Mouse (Mus musculus): Measurements from ENCODE around the gene Slc25a11.

Gene Slc25a11

DNA sequence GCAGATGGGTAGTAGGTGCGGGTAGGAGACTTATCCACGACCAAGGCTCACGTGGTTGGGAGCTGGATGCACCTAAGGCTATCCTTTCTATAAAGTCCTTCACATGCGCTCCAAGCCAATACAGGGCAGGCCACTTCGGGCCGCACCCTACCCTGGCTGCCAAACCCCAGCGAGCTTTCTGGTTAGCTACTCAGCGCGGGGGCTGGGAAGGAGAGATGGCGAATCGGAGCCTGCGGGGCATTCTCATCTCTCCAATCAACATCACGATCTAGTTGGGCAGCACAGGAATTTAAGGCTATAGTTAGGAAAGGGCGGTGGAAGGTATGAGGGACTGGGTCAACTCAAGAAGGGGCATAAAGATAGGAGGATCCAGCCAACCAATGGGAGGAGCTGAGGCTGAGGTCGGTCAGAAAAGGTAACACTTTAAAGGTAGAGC, 21.1 kb upstream of the Slc25a11 start:
- peak in 1 of 2 experiments; percentile 89 for DNase-seq (ENCODE audit: low spot score in 2 of 2)

DNA sequence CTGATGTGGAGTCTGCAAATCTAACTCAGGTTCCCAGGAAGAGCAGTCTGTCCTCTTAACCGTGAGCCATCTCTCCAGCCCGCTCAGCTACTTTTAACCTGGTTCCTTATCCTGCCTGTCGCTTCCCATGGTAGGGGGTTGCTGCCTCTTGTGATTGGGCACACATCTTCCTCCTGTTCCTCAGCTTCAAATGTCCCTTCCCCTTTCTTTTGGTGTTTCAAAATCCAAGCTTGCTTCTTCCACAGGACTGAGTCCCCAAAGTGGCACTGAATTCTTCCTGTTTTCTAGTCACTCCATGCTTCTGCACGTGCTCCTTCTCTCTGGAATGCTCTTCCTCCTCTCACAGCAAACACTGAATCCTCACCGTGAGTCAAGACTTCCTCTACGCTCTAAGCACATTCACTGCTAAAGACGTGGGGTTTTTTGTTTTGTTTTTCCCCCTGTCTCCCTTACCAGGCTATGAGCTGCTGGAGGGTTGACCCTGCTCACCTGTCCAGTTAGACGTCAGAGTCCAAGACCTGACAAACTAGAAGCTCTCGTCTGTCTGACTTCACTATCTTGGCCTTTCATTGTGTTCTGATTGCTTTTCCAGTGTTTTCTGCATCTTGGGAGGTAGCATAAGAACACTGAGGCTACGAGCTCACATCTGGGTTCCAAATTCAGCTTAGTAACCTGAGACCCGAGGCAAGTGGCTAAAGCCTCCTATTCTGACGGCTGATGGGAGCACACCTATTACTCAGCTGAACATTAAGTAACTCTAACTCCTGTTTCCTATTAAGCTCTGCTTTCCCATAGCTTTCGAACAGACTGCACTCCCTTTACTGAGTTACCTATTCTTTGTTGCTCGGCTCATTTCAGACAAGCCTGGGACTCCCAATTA, 20.2 kb upstream of the Slc25a11 start:
- no peak for DNase-seq (ENCODE audit: low spot score in 2 of 2)

DNA sequence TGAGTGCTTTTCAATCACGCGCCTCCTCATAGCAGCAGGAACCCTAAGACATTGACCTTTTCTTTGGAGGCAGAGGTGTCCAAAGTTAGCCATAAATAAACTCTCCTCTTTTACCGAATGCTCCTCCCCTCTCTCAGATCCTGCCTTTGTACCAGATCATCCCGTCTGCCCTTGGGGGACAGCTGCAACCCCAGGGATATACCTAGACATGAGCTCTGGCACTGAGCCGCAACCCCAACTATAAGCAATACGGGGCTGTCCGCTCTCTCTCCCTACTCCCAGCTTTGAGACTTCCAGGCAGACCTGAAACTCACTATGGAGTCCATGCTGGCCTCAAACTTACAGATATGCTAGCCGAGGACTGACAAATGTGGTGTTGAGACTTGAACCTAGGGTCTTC, 19.4 kb upstream of the Slc25a11 start:
- no peak for DNase-seq (ENCODE audit: low spot score in 2 of 2)

DNA sequence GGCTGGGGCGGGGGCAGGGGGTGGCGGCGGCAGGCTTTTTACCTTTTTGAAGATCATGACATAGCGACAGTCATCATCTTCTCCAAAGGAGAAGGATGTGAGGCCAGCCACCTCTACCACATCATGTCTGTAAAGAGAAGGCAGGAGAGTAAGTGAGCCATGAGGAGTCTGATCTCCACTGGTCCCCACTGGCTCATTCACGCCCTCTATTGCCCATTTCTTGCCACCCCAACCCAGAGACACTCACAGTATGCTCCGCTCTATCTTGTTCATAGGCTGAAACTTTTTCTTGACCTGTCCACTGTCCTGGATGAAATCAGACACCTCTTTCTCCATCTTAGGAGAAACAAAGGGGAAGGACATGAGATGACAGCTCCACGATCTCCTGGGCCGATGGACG, 17.5 kb upstream of the Slc25a11 start:
- no peak for DNase-seq (ENCODE audit: low spot score in 2 of 2)

DNA sequence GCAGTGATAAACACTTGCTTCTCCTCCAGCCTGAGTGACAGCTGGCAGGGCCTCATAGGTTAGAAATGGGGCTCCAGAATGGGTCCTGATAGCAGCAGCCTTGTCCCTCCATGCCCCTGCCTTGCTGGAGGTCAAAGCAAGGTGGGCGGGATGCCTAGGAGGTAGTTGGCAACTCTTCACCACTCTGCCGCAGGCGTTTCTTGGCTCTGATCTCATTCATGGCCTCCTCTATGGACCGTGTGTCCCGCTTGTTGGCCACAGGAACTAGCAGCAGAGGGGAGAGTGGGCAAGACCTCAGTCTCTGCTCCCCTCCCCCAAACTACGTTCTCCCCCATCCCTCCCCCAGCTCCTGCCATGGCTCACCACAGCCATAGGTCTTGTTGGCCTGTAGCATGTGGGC, 16.7 kb upstream of the Slc25a11 start:
- no peak for DNase-seq (ENCODE audit: low spot score in 2 of 2)

DNA sequence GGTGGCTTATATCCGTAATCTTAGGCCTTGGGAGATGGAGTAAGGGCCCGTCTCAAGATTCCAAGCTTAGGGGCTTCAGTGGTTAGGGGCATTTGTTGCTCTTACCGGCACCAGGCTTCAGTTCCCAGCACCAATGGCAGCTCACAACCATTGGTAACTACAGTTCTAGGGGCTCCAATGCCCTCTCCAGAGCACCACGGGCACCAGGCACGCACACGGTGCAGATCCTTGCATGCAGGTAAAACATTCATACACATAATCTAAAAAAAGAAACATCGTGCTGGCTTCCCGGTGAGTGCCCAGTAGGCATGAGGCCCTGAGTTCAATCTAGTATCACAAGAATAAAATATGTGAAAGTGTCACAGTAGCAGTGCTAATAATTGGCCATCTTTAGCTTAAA, 15.8 kb upstream of the Slc25a11 start:
- no peak for DNase-seq (ENCODE audit: low spot score in 2 of 2)

DNA sequence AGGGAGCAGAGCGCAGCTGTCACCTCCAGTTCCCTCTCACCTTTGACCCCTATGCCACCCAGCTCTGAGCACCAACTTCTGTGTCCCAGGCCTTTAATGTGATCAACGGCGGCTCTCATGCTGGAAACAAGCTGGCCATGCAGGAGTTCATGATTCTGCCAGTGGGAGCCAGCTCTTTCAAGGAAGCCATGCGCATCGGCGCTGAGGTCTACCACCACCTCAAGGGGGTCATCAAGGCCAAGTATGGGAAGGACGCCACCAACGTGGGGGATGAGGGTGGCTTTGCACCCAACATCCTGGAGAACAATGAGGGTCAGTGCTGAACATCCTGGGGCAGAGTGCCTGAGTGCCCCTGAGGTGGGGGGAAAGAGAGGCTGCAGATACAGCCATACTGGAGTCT, 13.3 kb upstream of the Slc25a11 start:
- no peak for DNase-seq (ENCODE audit: low spot score in 2 of 2)

DNA sequence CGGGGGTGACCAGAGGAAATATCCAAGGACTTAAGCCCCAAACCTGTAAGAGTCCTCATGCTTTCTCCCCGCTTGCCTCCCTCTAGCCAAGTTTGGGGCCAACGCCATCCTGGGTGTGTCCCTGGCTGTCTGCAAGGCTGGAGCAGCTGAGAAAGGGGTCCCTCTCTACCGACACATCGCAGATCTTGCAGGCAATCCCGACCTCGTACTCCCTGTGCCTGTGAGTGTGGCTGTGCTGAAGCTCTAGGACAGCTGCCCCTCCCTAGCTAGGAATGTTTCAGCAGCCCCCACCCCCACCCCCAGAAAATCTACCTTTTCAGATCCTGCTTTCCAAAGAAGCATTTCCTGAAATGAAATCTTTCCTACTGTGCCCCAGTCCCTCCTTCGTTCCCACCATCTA, 11.7 kb upstream of the Slc25a11 start:
- DNase-seq (ENCODE audit: low spot score in 2 of 2), result no peak

DNA sequence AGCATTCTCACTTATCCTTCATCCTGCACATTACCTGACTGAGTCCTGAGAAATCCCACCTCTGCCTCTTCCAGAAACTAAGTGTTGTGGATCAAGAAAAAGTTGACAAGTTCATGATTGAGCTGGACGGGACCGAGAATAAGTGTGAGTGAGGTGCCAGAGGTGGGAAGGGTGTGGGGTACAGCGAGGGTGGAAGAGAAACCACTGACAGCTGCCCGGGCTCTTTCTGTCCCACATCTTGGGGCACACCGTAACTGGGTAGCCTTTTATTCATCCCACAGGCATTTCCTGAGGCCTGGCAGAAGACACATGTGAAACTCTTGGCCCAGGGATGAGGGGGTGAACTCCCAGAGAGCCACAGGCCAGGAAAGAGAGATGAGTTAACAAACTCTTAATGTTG, 11.2 kb upstream of the Slc25a11 start:
- no peak for DNase-seq (ENCODE audit: low spot score in 2 of 2)

DNA sequence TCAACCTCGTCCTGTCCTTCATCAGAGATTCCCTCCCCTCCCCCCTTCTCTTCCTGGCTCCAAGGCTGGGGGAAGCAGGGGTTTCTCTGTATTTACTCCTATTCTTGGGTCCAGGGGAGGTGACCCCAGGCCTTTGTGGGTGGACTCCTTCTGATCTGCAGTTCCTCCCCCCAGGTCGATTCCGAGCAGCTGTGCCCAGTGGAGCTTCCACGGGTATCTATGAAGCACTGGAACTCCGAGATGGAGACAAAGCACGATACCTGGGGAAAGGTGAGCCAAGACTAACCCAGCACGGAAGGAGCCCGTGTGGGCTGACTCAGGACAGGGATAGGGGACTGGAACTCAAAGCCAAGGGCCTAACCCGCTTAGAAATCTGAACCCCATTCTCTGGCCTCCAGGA, 10.7 kb upstream of the Slc25a11 start:
- DNase-seq (ENCODE audit: low spot score in 2 of 2), result no peak

DNA sequence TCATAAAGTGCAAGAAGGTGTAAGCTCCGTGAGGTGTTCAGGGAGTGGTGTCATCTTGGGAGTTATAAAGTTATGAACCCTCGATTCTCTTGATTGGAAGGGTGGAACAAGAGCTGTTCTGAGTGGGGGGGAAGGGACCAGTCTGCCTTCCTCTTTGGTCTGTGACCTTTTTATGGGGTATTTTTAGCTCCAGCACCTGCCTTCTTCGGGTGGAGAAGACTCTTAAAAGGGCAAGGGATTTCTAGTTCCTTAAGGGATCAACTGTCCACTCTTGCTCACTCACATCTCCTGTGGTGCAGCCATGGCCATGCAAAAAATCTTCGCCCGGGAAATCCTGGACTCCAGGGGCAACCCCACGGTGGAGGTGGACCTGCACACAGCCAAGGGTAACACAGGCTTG, 10.3 kb upstream of the Slc25a11 start:
- DNase-seq (ENCODE audit: low spot score in 2 of 2), result peak in 1 of 2 experiments; percentile 17

DNA sequence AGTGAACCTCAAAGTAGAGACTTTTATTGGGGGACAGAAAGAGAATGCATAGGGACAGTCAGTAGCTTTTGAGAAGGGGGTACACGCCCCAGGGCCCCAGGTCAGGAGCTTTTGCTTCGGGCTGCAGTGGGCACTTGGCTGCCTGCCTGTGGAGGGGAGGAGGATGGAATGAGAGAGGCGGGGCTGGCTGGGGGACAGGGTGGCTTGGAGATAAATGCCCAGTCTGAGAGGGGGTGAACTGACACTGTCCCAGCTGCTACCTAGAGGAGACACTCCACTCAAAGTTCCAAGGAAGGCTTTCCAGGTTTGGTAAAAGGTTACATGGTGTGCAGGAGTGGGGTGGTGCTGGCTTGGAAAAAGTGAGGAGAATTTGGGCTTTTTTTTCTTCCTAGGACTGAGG, 9.7 kb upstream of the Slc25a11 start, which contains the start of gene Eno3:
Eno3 (plus strand) TSS at position 239 of the 400 bp plus-strand sequence.
- DNase-seq (ENCODE audit: low spot score in 2 of 2), result peak in 1 of 2 experiments; percentile 28

DNA sequence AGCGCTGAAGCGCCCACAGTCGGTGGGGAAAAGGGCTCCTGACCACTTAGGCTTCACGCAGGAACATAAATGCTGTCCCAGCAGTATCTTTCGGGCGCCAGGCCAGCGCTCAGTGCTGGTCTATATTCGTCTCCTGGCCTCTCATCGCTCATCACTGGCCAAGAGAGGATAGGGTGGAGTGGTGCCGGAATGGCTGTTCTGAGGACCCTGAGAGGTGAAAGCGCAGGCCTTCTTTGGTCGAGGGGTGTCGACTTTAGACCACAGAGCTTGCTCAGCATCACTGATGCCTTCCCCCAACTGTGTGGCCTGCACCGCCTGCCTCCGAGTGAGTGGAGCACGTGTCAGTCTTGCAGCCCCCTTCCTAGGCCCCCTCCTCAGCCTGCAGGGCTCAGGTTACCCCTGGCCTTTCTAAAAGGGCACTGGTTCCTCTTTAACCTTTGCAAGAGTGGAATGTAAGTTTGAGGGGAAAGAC, 9.2 kb upstream of the Slc25a11 start:
- DNase-seq (ENCODE audit: low spot score in 2 of 2), result peak in 1 of 2 experiments; percentile 57

DNA sequence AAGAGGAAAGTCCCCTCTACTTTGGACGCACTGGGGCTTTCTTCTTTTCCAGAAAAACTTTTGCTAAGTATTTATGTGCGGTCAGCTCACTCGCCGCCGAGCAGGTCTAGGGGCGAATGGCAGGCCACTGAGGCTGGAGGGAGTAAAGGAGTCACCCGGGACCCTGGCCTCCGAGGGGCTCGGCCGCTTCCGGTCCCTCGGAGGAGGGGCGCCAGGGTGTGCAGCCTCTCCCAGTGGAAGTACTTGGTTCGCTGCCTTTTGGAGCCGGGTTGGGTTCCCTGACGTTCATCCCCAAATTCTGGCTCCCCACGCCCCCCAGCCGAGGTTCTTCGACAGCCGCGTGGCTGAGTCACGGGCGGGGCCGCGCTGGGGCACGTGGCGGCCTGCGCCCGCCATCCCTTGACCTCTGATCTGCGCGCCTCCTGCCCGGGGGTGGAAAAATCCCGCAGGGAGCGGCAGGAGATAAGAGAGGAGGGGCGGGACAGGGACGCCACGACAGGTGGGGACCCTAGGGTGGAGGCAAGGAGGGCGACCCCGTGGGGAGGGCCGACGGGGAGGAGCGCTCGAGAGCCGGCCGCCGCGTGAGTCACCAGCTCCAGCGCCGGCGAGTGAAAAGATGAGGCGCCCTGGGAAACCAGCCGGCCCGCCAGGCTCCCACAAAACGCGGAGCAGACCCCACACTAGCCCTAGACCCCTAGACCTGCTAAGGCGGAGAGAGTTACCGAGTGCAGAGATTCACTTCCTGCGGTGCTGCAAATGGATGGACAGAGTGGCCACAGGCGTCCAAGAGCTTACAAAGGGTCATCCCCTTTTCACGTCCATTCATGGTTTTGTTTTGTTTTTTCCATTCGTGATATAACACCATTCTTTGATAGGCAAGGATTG, 8.5 kb upstream of the Slc25a11 start:
- DNase-seq (ENCODE audit: low spot score in 2 of 2), result peak in 1 of 2 experiments; percentile 51

DNA sequence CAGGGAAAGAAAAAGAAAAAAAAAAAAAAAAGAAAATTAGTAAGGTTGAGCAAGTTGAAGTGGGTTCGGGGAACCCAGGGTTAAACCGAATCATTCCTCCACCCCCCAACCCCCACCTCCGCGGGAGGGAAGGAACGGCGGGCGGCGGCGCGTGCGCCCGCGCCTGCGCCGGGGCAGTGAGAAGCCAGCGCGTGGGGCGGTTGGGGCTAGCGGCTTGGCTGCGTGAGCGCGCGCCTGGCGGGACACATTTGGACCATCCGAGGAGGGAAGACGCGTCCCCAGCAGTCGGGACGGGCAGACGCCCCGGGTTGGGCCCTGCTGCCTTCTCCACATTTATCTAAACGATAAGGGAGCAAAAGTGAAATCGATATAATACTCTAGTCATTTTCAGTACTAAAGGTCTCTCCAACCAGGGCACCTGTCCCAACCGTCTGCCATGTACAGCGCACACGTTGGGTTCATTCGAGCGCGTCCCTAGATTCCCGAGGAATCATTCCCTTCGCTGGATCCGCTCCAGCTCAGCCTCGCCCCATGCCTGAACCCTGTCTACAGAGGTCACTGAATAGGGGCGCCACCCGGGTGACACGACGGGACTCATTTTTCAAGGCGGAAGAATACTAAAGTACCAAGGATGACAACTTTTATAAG, 7.8 kb upstream of the Slc25a11 start:
- peak; percentile 84 to 87 for DNase-seq (ENCODE audit: low spot score in 2 of 2)

DNA sequence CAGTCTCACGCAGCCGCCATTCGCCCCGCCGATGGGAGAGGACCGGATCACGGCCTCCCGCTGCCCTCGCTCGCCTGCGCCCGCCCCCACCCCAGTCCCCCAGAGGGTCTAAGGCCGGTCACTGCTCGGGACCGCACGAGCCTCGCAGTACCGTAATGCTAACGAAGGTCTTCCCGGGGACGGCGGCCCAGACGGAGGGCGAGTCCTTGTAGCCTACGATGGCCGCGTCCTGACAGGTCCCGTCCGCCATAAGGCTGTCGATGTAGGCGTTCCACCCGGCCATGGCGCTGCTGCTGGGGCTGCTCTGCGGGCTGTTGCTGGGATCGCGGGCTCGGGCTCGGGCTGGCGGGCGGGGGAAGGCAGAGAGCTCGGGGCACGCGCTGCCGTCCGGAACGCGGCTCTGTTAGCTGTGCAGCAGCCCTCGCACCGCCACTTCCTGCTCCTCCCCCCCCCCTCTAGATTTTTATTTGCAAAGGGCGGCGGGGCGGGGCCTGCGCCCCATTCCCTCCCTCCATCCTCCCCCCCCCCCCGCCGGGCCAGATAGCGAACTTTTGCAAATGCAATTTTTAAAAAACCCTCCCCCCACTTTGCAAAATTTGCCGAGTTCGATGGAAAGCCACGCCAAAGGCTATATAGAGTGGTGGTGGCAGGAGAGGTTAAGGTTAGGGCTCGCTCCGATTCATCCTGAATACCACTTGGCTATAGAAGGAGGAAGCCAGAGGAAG, 7.1 kb upstream of the Slc25a11 start, which contains the start of gene Pfn1:
Pfn1 (minus strand) TSS at position 447 of the 725 bp plus-strand sequence.
- DNase-seq (ENCODE audit: low spot score in 2 of 2), result peak; percentile 82 to 83

DNA sequence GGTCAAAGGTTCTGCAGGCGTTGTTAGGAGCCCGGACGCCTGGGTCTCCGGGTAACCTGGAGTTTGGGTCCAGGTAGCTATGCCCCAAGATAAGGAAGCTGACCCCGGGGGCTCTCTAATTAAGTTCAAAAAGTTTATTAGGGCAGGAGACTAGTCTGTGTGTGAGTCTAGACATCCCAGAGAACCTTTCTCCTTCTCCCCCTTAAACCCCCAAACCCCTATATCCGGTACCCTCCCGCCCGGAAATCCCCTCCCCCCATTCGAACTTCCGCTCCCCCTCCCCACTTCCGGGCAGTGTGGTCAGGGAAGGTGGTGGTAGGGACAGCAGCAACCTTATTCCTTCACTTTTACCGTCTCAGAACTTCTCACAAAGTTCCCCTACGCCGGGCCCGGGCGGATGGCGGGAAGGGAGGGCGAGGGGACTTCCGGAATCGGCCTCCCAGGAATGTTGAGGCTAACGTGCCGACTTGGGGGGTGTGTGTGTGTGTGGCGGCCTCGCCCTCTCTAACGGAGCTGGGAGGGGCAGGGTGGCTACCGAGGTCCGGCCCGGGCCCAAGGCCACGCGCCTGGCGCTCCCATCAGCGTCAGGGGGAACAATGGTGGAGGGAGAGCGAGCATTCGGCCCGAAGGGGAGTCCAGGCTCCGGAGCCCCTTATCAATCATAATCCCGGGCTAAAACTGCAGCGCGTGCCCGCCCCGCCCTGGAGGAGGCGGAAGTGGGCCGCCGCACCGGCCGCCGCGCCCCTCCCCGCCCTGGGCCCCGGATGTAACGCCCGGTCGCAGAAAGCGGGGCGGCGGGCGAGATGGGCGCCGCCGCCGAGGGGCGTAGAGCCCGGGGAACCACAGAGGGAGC, 6.3 kb upstream of the Slc25a11 start:
- peak; percentile 60 to 64 for DNase-seq (ENCODE audit: low spot score in 2 of 2)

DNA sequence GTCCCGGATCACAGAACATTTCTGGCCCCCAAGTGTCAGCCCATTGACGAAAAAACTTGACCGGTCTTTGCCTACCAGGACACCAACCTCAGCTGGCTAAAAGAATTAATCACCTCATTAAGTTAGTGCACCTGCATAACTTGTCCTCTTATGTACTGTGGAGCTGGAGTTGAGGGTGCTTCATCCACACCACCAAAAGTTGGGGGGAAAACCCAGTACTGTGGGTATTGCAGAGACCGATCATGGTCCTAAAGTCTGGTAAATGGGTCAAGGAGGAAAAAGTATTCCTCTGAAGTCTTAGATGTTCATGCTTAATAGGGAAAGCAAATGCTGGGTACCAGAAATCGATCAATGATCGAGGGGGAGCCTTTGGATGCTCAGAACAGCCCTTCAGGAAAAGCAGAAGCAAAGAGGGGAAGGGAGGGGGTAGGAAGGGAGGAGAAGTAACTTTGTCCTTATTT, 5.6 kb upstream of the Slc25a11 start:
- peak in 1 of 2 experiments; percentile 28 for DNase-seq (ENCODE audit: low spot score in 2 of 2)

DNA sequence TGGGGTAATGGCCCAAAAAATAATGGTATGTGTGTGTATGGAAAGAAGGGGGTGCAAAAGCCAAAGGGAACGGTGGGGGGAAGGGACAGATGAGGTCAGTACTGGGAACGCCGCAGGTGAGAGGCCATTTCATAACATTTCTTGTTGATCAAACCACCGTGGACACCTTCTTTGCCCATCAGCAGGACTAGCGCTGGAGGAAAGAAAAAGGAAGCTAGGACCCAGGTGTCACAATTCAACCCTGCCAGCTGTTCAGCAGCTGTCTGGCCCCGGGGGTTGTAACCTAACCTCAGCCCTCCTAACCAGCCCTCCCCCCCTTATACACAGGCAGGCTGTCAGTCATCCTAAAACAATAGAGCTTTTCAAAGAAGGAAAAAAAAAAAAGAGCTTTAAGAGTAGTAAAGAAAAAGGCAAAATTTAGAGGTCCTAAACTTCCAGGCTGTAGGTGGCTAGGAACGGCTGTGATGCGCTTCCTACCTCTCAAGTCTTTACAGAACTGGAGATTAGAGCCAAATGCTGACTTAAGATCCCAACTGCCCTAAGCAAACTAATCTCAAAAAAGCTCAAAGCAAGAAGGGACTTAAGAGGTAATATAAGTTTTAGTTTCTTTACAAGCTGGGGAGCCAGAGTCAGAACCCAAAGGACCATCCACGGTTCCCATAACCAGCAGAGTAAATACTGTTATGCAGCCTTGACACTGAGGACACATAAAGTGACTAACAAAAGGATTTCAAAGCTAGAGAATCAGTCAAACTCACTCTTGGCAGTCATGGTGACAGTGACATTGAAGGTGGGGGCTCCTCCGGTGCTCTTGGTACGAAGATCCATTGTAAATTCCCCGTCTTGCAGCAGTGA, 5.0 kb upstream of the Slc25a11 start:
- peak in 1 of 2 experiments; percentile 38 for DNase-seq (ENCODE audit: low spot score in 2 of 2)
